Mouse (Mus musculus): ENCODE results near the gene Adgrd1. TPM values are rescaled to one million over a fixed set of nuclear protein-coding genes. Genes with fewer than 3 reads are reported as not detected.

Adgrd1 gene
- polyA plus RNA-seq, 1 experiment from 2014 or later, result 0.96 TPM

GRCm38 (mm10) chr5:129211385-129212031, 115.0 kb downstream of the Adgrd1 start:
- TF ChIP-seq CTCF (IDR thresholded peaks at IDR 0.05; ENCODE audit: low read depth), result no peak
- Histone ChIP-seq H3K4me3 (replicated peaks; ENCODE audit: low read depth, low read length) (no peak overlapping the region), H3K27me3 (ENCODE audit: insufficient read depth, low read length) (no peaks in the 10 kb centered on the region), H3K4me1 (replicated peaks; ENCODE audit: insufficient read depth, low read length) (no peaks in the 10 kb centered on the region), H3K9ac (ENCODE audit: low read depth, low read length) (no peak overlapping the region), H3K36me3 (ENCODE audit: insufficient read depth, low read length) (no peaks in the 10 kb centered on the region), H3K4me2 (ENCODE audit: low read length) (no peak overlapping the region), H3K27ac (no peak overlapping the region), H3K9me3 (replicated peaks; ENCODE audit: low read length) (no peaks in the 10 kb centered on the region)
- DNase-seq (ENCODE audit: low spot score) (no peak), ATAC-seq (replicated peaks; ENCODE audit: low FRiP score, low read depth) (no peak)
- WGBS, result 41% methylated on average over 14 of the region's 14 CpGs

GRCm38 (mm10) chr5:129214023-129214422, 117.5 kb downstream of the Adgrd1 start:
- no peaks in the 10 kb centered on the region for H3K27me3 ChIP-seq (ENCODE audit: insufficient read depth, low read length)
- H3K4me1 ChIP-seq (replicated peaks; ENCODE audit: insufficient read depth, low read length), result no peaks in the 10 kb centered on the region; the same call in 1 of the 2 replicates
- H3K27ac ChIP-seq, result no peak overlapping the region
- H3K4me3 ChIP-seq (replicated peaks; ENCODE audit: low read depth, low read length), result no peak overlapping the region
- H3K9me3 ChIP-seq (replicated peaks; ENCODE audit: low read length), result no peaks in the 10 kb centered on the region
- TF ChIP-seq CTCF (IDR thresholded peaks at IDR 0.05; ENCODE audit: low read depth), result no peak
- H3K9ac ChIP-seq (ENCODE audit: low read depth, low read length), result no peak overlapping the region
- ATAC-seq (replicated peaks; ENCODE audit: low FRiP score, low read depth) (peak; percentile 51; the same call in 1 of the 2 replicates), DNase-seq (ENCODE audit: low spot score) (no peak)
- 59% methylated on average over 9 of the region's 9 CpGs for WGBS
- H3K4me2 ChIP-seq (ENCODE audit: low read length), result no peak overlapping the region
- no peaks in the 10 kb centered on the region for H3K36me3 ChIP-seq (ENCODE audit: insufficient read depth, low read length)

- Histone ChIP-seq H3K4me1 (replicated peaks; ENCODE audit: insufficient read depth, low read length) (no peaks in the 10 kb centered on the region; the same call in 1 of the 2 replicates), H3K9me3 (replicated peaks; ENCODE audit: low read length) (no peaks in the 10 kb centered on the region), H3K9ac (ENCODE audit: low read depth, low read length) (no peak overlapping the region), H3K27me3 (ENCODE audit: insufficient read depth, low read length) (no peaks in the 10 kb centered on the region), H3K4me2 (ENCODE audit: low read length) (no peak overlapping the region), H3K4me3 (replicated peaks; ENCODE audit: low read depth, low read length) (no peak overlapping the region), H3K27ac (no peak overlapping the region), H3K36me3 (ENCODE audit: insufficient read depth, low read length) (no peaks in the 10 kb centered on the region)
- 91% methylated on average over 2 of the region's 2 CpGs for WGBS
- TF ChIP-seq CTCF (IDR thresholded peaks at IDR 0.05; ENCODE audit: low read depth), result no peak
- ATAC-seq (replicated peaks; ENCODE audit: low FRiP score, low read depth), result no peak
- DNase-seq (ENCODE audit: low spot score), result no peak
Observed at GRCm38 (mm10) chr5:129216001-129216400, 119.5 kb downstream of the Adgrd1 start.

GRCm38 (mm10) chr5:129217481-129218221, 121.1 kb downstream of the Adgrd1 start:
- Histone ChIP-seq H3K27ac (no peak overlapping the region), H3K36me3 (ENCODE audit: insufficient read depth, low read length) (no peaks in the 10 kb centered on the region), H3K4me2 (ENCODE audit: low read length) (peak overlapping the region; percentile 32), H3K27me3 (ENCODE audit: insufficient read depth, low read length) (no peaks in the 10 kb centered on the region), H3K4me3 (replicated peaks; ENCODE audit: low read depth, low read length) (no peak overlapping the region), H3K4me1 (replicated peaks; ENCODE audit: insufficient read depth, low read length) (no peaks in the 10 kb centered on the region; the same call in 1 of the 2 replicates), H3K9me3 (replicated peaks; ENCODE audit: low read length) (no peaks in the 10 kb centered on the region), H3K9ac (ENCODE audit: low read depth, low read length) (no peak overlapping the region)
- 5% methylated on average over 22 of the region's 22 CpGs for WGBS
- no peak for DNase-seq (ENCODE audit: low spot score)
- TF ChIP-seq CTCF (IDR thresholded peaks at IDR 0.05; ENCODE audit: low read depth), result no peak
- no peak for ATAC-seq (replicated peaks; ENCODE audit: low FRiP score, low read depth)

- Histone ChIP-seq H3K36me3 (ENCODE audit: insufficient read depth, low read length) (no peaks in the 10 kb centered on the region), H3K4me1 (replicated peaks; ENCODE audit: insufficient read depth, low read length) (no peaks in the 10 kb centered on the region; the same call in 1 of the 2 replicates), H3K27ac (no peak overlapping the region), H3K4me3 (replicated peaks; ENCODE audit: low read depth, low read length) (no peak overlapping the region), H3K27me3 (ENCODE audit: insufficient read depth, low read length) (no peaks in the 10 kb centered on the region), H3K4me2 (ENCODE audit: low read length) (no peak overlapping the region), H3K9me3 (replicated peaks; ENCODE audit: low read length) (no peaks in the 10 kb centered on the region), H3K9ac (ENCODE audit: low read depth, low read length) (no peak overlapping the region)
- DNase-seq (ENCODE audit: low spot score) (no peak), ATAC-seq (replicated peaks; ENCODE audit: low FRiP score, low read depth) (no peak; the same call in 1 of the 2 replicates)
- no peak for TF ChIP-seq CTCF (IDR thresholded peaks at IDR 0.05; ENCODE audit: low read depth)
- WGBS, result 8% methylated on average over 2 of the region's 3 CpGs
Observed at GRCm38 (mm10) chr5:129218222-129218505, 121.6 kb downstream of the Adgrd1 start.

- DNase-seq (ENCODE audit: low spot score), result no peak
- 0 out of 2 replicates have a peak overlapping the region, but pooled peaks have one; percentile 27 for H3K9ac ChIP-seq (ENCODE audit: low read depth, low read length)
- WGBS, result 15% methylated on average over 8 of the region's 8 CpGs
- H3K36me3 ChIP-seq (ENCODE audit: insufficient read depth, low read length), result no peaks in the 10 kb centered on the region
- TF ChIP-seq CTCF (IDR thresholded peaks at IDR 0.05; ENCODE audit: low read depth), result no peak
- no peaks in the 10 kb centered on the region for H3K27me3 ChIP-seq (ENCODE audit: insufficient read depth, low read length)
- no peak overlapping the region for H3K4me3 ChIP-seq (replicated peaks; ENCODE audit: low read depth, low read length)
- H3K9me3 ChIP-seq (replicated peaks; ENCODE audit: low read length), result no peaks in the 10 kb centered on the region
- H3K27ac ChIP-seq, result no peak overlapping the region
- H3K4me2 ChIP-seq (ENCODE audit: low read length), result peak overlapping the region; percentile 7; the same call in 1 of the 2 replicates
- ATAC-seq (replicated peaks; ENCODE audit: low FRiP score, low read depth), result no peak
- no peaks in the 10 kb centered on the region; the same call in 1 of the 2 replicates for H3K4me1 ChIP-seq (replicated peaks; ENCODE audit: insufficient read depth, low read length)
Observed at GRCm38 (mm10) chr5:129218537-129218981, 122.0 kb downstream of the Adgrd1 start.

Measured in kidney, postnatal 0 days (tissue).